Comparison of ENCODE assay signal across 12 mouse cellular contexts in genomic region chr5:65858898-65859297, GRCm38 (mm10). TPM values are rescaled to one million over a fixed set of nuclear protein-coding genes. Genes with fewer than 3 reads are reported as not detected.
A peak's percentile ranks its signal among the peaks of the same experiment; 100 is the strongest.
DNase-seq lines count a peak whose midpoint lies in the region; ATAC-seq and TF ChIP-seq lines count a peak whose summit lies in the region.
"Had no signal": no experiment of that assay in that cellular context is flagged by ENCODE, and none has a peak within 500 bp of the region (broad histone marks: within the 10 kb centered on the region; RNA-seq: fewer than 3 reads in every experiment).

No protein-coding gene starts in this region.

- 60% methylated on average over 12 of the region's 12 CpGs for WGBS in kidney, embryonic 15.5 days

- H3K79me2 ChIP-seq in myocyte (ENCODE audit: control insufficient read depth, insufficient read depth), result no peaks in the 10 kb centered on the region

- peak overlapping the region; percentile 41; the same call in 1 of the 2 replicates for H3K27ac ChIP-seq in kidney, embryonic 15.5 days
- H3K27ac ChIP-seq: embryonic facial prominence, embryonic 12.5 days; neural tube, embryonic 12.5 days had no signal

- H3K9ac ChIP-seq in kidney, embryonic 15.5 days, result no peak overlapping the region
- H3K9ac ChIP-seq: embryonic facial prominence, embryonic 12.5 days; neural tube, embryonic 12.5 days had no signal

- H3K4me3 ChIP-seq in kidney, embryonic 15.5 days (replicated peaks), result no peak overlapping the region
- H3K4me3 ChIP-seq in myocyte, result no peak overlapping the region
- H3K4me3 ChIP-seq: embryonic facial prominence, embryonic 12.5 days; neural tube, embryonic 12.5 days had no signal

- TF ChIP-seq POLR2A in myocyte (IDR thresholded peaks at IDR 0.05; ENCODE audit: insufficient read length, low read depth), result no peak

- peaks cover 21% of the 10 kb centered on the region for H3K4me1 ChIP-seq in kidney, embryonic 15.5 days
- H3K4me1 ChIP-seq: neural tube, embryonic 12.5 days had no signal

- DNase-seq in embryo, embryonic 10 days (ENCODE audit: low spot score), result peak; percentile 50
- DNase-seq in embryo, embryonic 9.5 days (ENCODE audit: extremely low spot score), result no peak
- no peak for DNase-seq in kidney, postnatal 25 days
- peak; percentile 29 for DNase-seq in forelimb bud, embryonic 11.5 days (ENCODE audit: low read depth, low spot score)
- no peak for DNase-seq in retina, postnatal 1 day
- no peak for DNase-seq in adrenal gland, adult 18-20 months (ENCODE audit: low spot score in 2 of 2)
- DNase-seq: layer of hippocampus, adult 9-11 months; spleen, adult 18-20 months had no signal

- ATAC-seq in kidney, embryonic 15.5 days (replicated peaks; ENCODE audit: low FRiP score), result no peak

- no peak overlapping the region for H3ac ChIP-seq in myocyte (ENCODE audit: control insufficient read depth, insufficient read length)

- no peaks in the 10 kb centered on the region for H3K27me3 ChIP-seq in kidney, embryonic 15.5 days
- no peaks in the 10 kb centered on the region for H3K27me3 ChIP-seq in myocyte (ENCODE audit: control insufficient read depth, insufficient read depth, insufficient read length)
- H3K27me3 ChIP-seq: embryonic facial prominence, embryonic 12.5 days; neural tube, embryonic 12.5 days had no signal

- no peaks in the 10 kb centered on the region for H3K36me3 ChIP-seq in kidney, embryonic 15.5 days
- H3K36me3 ChIP-seq in myocyte (ENCODE audit: control insufficient read depth, insufficient read depth), result no peaks in the 10 kb centered on the region
- H3K36me3 ChIP-seq: embryonic facial prominence, embryonic 12.5 days; neural tube, embryonic 12.5 days had no signal

- no peaks in the 10 kb centered on the region for H3K9me3 ChIP-seq in kidney, embryonic 15.5 days (replicated peaks)
- H3K9me3 ChIP-seq: embryonic facial prominence, embryonic 12.5 days; neural tube, embryonic 12.5 days had no signal

- no peak overlapping the region for H3K4me2 ChIP-seq in kidney, embryonic 15.5 days
- peak overlapping the region; percentile 56 for H3K4me2 ChIP-seq in myocyte (ENCODE audit: low read depth)
- H3K4me2 ChIP-seq: embryonic facial prominence, embryonic 12.5 days; neural tube, embryonic 12.5 days had no signal

TF ChIP-seq in myocyte, 11 proteins besides CTCF, POLR2A, EP300 and RAD21:
- peak; percentile 86 for TF ChIP-seq TCF12 (IDR thresholded peaks at IDR 0.05; ENCODE audit: insufficient read depth, poor library complexity, severe bottlenecking)
- peak; percentile 29 for TF ChIP-seq SRF (IDR thresholded peaks at IDR 0.05; ENCODE audit: control insufficient read depth, insufficient read length, low read depth)
- peak; percentile 44 for TF ChIP-seq TCF3 (IDR thresholded peaks at IDR 0.05; ENCODE audit: insufficient read length, low read depth)
- TF ChIP-seq MYOD1 (IDR thresholded peaks at IDR 0.05; ENCODE audit: control insufficient read depth in 1 of 3, insufficient read length in 2 of 3, low read depth in 2 of 3), result peak; percentile 92 to 98 (median 97)
- no peak for TF ChIP-seq USF1 (IDR thresholded peaks at IDR 0.05; ENCODE audit: low read depth)
- no peak for TF ChIP-seq POLR2AphosphoS2 (IDR thresholded peaks at IDR 0.05; ENCODE audit: insufficient read length, low read depth)
- no peak for TF ChIP-seq REST (IDR thresholded peaks at IDR 0.05; ENCODE audit: insufficient read depth, insufficient read length)
- peak; percentile 27 to 93 (median 90) for TF ChIP-seq MYOG (IDR thresholded peaks at IDR 0.05; ENCODE audit: control insufficient read depth in 1 of 3, insufficient read depth in 1 of 3, insufficient read length in 2 of 3, low read depth in 2 of 3)

RNA-seq across cellular contexts. Expression of gene Rhoh, which starts 2.1 kb away (rescaled TPM):
- 0.50 and 0.78 TPM in 2 replicates for polyA plus RNA-seq in kidney, embryonic 15.5 days (2015; fragmentation: Nextera tagmentation; extraction: Ambion mirVana)
- polyA plus RNA-seq in myocyte (2012; fragmentation: generic; extraction: Trizol), result 0.28 TPM
- under 1 TPM; 0.23 to 0.54 TPM for total RNA-seq in adrenal gland, adult 18-20 months (2021)

Comparison
In these comparisons a context has a peak if more than half of its experiments do, and no peak if none do; other contexts are left out.
1. DNase-seq: peak in embryo, embryonic 10 days (single experiment) and forelimb bud, embryonic 11.5 days (single experiment); none in embryo, embryonic 9.5 days (single experiment), kidney, postnatal 25 days (0 of 2), retina, postnatal 1 day (single experiment) and adrenal gland, adult 18-20 months (0 of 2).